Mouse (Mus musculus) liver, adult 2 months (tissue): Measurements from ENCODE around the gene Zfp771. TPM values are rescaled to one million over a fixed set of nuclear protein-coding genes. Genes with fewer than 3 reads are reported as not detected.

Experiments used
- DNase-seq: peaks from one replicate; pipeline ENCODE4 v3.0.0-alpha.2; 2011; ENCODE audit warnings: low read depth, low spot score; ENCODE audit errors: extremely low read depth
- H3K27ac ChIP-seq: fragments of 200-500 bp; replicated peaks from 2 replicates; pipeline ENCODE4 v1.5.1; 2012; ENCODE audit warnings: low read depth, mild to moderate bottlenecking, control low read depth, inconsistent platforms, low read length; ENCODE audit not compliant: insufficient read depth
- H3K27me3 ChIP-seq: fragments of 200-500 bp; 2 replicates; pipeline ENCODE4 v1.6.1; 2012; ENCODE audit warnings: mild to moderate bottlenecking, moderate library complexity, low read length, inconsistent platforms; ENCODE audit not compliant: control insufficient read depth, insufficient read depth
- H3K36me3 ChIP-seq: fragments of 200-500 bp; 2 replicates; pipeline ENCODE4 v1.6.1; 2012; ENCODE audit warnings: low read length, inconsistent platforms; ENCODE audit not compliant: control insufficient read depth, insufficient read depth
- H3K4me1 ChIP-seq: fragments of 200-500 bp; 2 replicates; pipeline ENCODE4 v1.6.1; 2011; ENCODE audit warnings: low read length; ENCODE audit not compliant: control insufficient read depth, insufficient read depth
- H3K4me3 ChIP-seq: fragments of 200-500 bp; 2 replicates; pipeline ENCODE4 v1.5.1; 2011; ENCODE audit warnings: low read depth, mild to moderate bottlenecking, control low read depth, low read length, moderate library complexity; ENCODE audit not compliant: insufficient read depth
- H3K79me2 ChIP-seq: fragments of 200-500 bp; 2 replicates; pipeline ENCODE4 v1.6.1; 2012; ENCODE audit warnings: inconsistent platforms, mild to moderate bottlenecking, low read length, moderate library complexity; ENCODE audit not compliant: control insufficient read depth, insufficient read depth
- H3K9ac ChIP-seq: fragments of 200-500 bp; 2 replicates; pipeline ENCODE4 v1.6.1; 2012; ENCODE audit warnings: low read depth, mild to moderate bottlenecking, control low read depth, inconsistent platforms, low read length
- CTCF ChIP-seq: fragments of 200-500 bp; IDR thresholded peaks from 2 replicates; pipeline ENCODE4 v1.5.1; 2011; ENCODE audit warnings: low read depth, low read length, control low read depth
- POLR2A ChIP-seq: fragments of 200-500 bp; IDR thresholded peaks from 2 replicates; pipeline ENCODE4 v1.6.1; 2011; ENCODE audit warnings: low read length, control low read depth; ENCODE audit not compliant: insufficient read depth; ENCODE audit errors: extremely low read depth
- WGBS: fragments of 180-500 bp; shearing (Covaris S2); methylation state at CpG from one replicate; pipeline ENCODE4 v1.1.7; 2018; 5-methylcytosine and 5-hydroxymethylcytosine counted together
- polyA plus RNA-seq: library from polyadenylated mRNA; depleted of rRNA; stranded (reverse); fragments of >200 nt; gene quantifications from 2 replicates; pipeline ENCODE4 v1.2.3, GENCODE M21; 2012
- total RNA-seq: library from RNA; depleted of rRNA; stranded (reverse); fragments of >200 nt; gene quantifications from 2 replicates; pipeline ENCODE4 v1.2.3, GENCODE M21; 2014

The Zfp771 gene
- total and polyA plus RNA-seq, 2 experiments, result 19.6 to 52.8 TPM

DNA sequence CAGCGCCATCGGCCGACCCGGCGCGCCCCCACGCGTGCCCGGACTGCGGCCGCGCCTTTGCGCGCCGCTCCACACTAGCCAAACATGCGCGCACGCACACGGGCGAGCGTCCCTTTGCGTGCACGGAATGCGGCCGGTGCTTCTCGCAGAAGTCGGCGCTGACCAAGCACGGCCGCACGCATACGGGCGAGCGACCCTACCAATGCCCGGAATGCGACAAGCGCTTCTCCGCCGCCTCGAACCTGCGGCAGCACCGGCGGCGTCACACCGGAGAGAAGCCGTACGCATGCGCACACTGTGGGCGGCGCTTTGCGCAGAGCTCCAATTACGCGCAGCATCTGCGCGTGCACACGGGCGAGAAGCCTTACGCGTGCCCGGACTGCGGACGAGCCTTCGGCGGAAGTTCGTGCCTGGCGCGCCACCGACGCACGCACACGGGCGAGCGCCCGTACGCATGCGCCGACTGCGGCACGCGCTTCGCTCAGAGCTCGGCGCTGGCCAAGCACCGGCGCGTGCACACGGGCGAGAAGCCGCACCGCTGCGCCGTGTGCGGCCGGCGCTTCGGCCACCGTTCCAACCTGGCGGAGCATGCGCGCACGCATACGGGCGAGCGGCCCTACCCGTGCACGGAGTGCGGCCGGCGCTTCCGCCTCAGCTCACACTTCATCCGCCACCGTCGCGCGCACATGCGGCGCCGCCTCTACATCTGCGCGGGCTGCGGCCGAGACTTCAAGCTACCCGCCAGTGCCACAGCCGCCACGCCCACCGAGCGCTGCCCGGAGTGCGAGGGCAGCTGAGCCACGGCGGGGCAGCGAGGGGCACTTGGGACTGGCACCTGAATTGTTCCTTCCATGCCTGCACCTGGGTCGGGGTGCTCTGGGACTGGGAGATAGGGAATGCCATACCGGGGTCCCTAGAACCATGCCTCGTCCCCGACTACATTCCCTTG, 10.0 kb downstream of the Zfp771 start:
- Histone ChIP-seq H3K4me3 (peak overlapping the region; percentile 76), H3K36me3 (no peaks in the 10 kb centered on the region), H3K9ac (peak overlapping the region; percentile 85), H3K27me3 (no peaks in the 10 kb centered on the region), H3K27ac (peak overlapping the region; percentile 57), H3K4me1 (peaks cover 4% of the 10 kb centered on the region; the same call in 1 of the 2 replicates), H3K79me2 (no peaks in the 10 kb centered on the region)
- peak; percentile 30; the same call in 1 of the 2 replicates for TF ChIP-seq POLR2A
- 0 out of 2 replicates have a peak, but pooled peaks have one; percentile 1 for TF ChIP-seq CTCF
- WGBS, result under 1% methylated on average over 136 of the region's 136 CpGs
- DNase-seq, result peak; percentile 86

DNA sequence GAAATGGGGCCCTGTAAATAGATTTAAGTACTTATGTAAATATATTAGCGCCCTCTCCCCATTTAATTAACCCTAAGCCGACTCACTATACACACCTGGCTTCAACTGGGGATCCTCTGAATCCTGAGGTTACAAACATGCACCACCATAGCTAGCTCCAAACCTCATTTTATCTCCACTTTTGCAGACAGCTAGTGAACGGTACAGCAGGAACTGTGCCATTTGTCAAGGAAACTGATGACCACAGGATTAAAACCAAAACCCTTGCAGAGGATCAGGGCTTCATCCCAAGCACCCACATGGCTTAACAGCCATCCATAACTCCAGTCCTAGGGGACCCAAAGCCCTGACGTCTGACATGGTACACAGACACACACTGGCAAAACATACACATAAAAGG, 10.9 kb downstream of the Zfp771 start:
- Histone ChIP-seq H3K4me1 (peaks cover 4% of the 10 kb centered on the region; the same call in 1 of the 2 replicates), H3K79me2 (no peaks in the 10 kb centered on the region), H3K27me3 (no peaks in the 10 kb centered on the region), H3K9ac (no peak overlapping the region), H3K4me3 (no peak overlapping the region), H3K36me3 (no peaks in the 10 kb centered on the region), H3K27ac (no peak overlapping the region)
- no peak for DNase-seq
- TF ChIP-seq POLR2A (no peak), CTCF (no peak)
- WGBS, result 26% methylated on average over 4 of the region's 4 CpGs

DNA sequence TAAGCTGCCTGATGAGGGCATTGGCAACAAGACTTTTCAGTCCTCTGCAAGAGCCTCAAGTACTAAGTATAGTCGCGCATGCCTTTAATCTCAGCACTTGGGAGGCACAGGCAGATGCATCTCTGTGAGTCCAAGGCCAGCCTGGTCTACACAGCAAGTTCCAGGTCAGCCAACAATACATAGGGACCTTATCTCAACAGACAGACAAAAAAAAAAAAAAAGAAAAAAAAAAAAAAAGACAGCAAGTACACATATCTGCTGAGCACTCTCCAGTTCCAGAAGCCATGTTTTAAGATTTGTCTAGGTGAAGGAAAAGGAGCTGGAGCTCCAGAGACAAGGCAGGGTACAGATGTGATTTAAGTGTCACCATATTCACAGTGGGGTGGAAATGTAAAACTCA, 11.9 kb downstream of the Zfp771 start:
- H3K79me2 ChIP-seq, result no peaks in the 10 kb centered on the region
- peaks cover 5% of the 10 kb centered on the region; the same call in 1 of the 2 replicates for H3K4me1 ChIP-seq
- DNase-seq, result no peak
- no peaks in the 10 kb centered on the region for H3K27me3 ChIP-seq
- H3K4me3 ChIP-seq, result no peak overlapping the region
- H3K36me3 ChIP-seq, result no peaks in the 10 kb centered on the region
- no peak overlapping the region for H3K27ac ChIP-seq
- TF ChIP-seq CTCF, result no peak
- no peak for TF ChIP-seq POLR2A
- H3K9ac ChIP-seq, result no peak overlapping the region
- WGBS, result 79% methylated on average over 2 of the region's 2 CpGs

DNA sequence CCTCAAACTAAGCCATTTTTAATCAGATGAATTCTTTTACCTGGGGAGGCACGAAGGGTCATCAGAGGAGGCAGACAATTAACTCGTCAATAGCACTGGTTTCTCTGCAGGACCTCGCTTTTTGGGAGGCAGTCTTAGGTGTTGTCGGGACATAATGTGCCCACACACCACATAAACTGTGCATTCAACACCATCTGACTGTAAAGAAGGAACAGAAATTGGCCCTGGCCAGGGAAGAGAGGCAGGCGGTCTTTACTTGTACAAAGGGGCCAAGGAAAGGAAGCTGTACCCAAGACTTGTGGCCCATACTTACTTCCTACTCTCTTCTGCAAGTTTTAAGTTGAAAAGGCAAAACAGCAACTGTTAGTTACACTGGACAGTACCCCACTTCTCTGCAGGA, 12.4 kb downstream of the Zfp771 start:
- Histone ChIP-seq H3K4me1 (peaks cover 7% of the 10 kb centered on the region; the same call in 1 of the 2 replicates), H3K4me3 (no peak overlapping the region), H3K79me2 (no peaks in the 10 kb centered on the region), H3K9ac (no peak overlapping the region), H3K27me3 (no peaks in the 10 kb centered on the region), H3K27ac (no peak overlapping the region), H3K36me3 (no peaks in the 10 kb centered on the region)
- no peak for DNase-seq
- WGBS, result 93% methylated on average over 5 of the region's 5 CpGs
- TF ChIP-seq CTCF (no peak), POLR2A (no peak)

DNA sequence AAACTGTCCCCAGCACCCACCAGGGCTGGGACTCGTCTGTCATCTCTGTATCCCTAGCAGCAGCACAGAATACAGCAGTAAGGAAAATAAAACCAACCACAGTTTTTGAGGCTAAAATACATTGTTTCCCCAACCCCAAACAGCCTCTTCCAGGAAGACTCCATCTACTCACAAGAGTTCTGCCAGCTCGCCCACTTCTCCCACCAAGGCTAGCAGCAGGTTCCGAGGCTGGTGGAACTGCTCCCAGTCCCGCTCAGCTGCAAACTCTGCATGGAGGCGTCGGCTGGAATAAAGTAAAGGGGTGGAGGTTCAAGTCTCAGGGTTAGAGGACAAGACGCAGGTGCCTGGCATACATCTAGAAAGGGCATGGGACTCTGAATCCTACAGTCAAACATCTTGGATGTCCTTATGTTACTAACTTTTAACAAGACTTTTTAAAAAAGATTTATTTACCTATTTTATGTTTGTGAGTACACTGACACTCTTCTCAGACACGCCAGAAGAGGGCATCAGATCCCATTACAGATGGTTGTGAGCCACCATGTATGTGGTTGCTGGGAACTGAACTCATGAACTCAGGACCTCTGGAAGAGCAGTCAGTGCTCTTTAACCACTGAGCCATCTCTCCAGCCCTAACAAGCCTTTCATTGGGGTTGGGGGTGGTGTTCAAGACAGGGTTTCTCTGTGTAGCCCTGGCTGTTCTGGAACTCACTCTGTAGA, 15.3 kb downstream of the Zfp771 start:
- Histone ChIP-seq H3K4me1 (peaks cover 7% of the 10 kb centered on the region; the same call in 1 of the 2 replicates), H3K27me3 (no peaks in the 10 kb centered on the region), H3K4me3 (no peak overlapping the region), H3K27ac (no peak overlapping the region), H3K9ac (no peak overlapping the region), H3K79me2 (no peaks in the 10 kb centered on the region), H3K36me3 (no peaks in the 10 kb centered on the region)
- TF ChIP-seq CTCF, result no peak
- no peak for TF ChIP-seq POLR2A
- DNase-seq, result no peak
- 80% methylated on average over 8 of the region's 8 CpGs for WGBS
